ENCODE assay signal across 8 mouse cellular contexts in genomic region chr13:67728106-67728505, GRCm38 (mm10). TPM values are rescaled to one million over a fixed set of nuclear protein-coding genes. Genes with fewer than 3 reads are reported as not detected.
A peak's percentile ranks its signal among the peaks of the same experiment; 100 is the strongest.
DNase-seq lines count a peak whose midpoint lies in the region; ATAC-seq and TF ChIP-seq lines count a peak whose summit lies in the region.

No protein-coding gene starts in this region.

- peaks cover 3% of the 10 kb centered on the region; the same call in 1 of the 2 replicates for H3K79me2 ChIP-seq in heart, adult 2 months (replicated peaks; ENCODE audit: control insufficient read depth, insufficient read depth, low read length)

- no peaks in the 10 kb centered on the region for H3K27me3 ChIP-seq in heart, adult 2 months (ENCODE audit: control insufficient read depth, insufficient read depth, low read length)
- no peaks in the 10 kb centered on the region for H3K27me3 ChIP-seq in forebrain, embryonic 12.5 days
- no peaks in the 10 kb centered on the region for H3K27me3 ChIP-seq in liver, embryonic 13.5 days
- no peaks in the 10 kb centered on the region for H3K27me3 ChIP-seq in thymus, adult 2 months (ENCODE audit: control insufficient read depth, insufficient read depth, low read length)

- TF ChIP-seq EP300 in heart, adult 2 months (IDR thresholded peaks at IDR 0.05; ENCODE audit: insufficient read depth, low read depth, low read length) = no peak

- peak overlapping the region; percentile 67 for H3K4me2 ChIP-seq in forebrain, embryonic 12.5 days
- peak overlapping the region; percentile 54; the same call in 1 of the 2 replicates for H3K4me2 ChIP-seq in liver, embryonic 13.5 days

- intact Hi-C loops in heart, adult 2 months (cut with DNase I) = loop anchor here (5.0 to 10.0 kb wide), 4 partner anchors 84 to 423 kb away; partner anchors contain the start of genes Zfp273, Zfp457, Zfp748 and Zfp874a

- no peak overlapping the region for H3K9ac ChIP-seq in heart, adult 2 months (ENCODE audit: low read depth, low read length)
- H3K9ac ChIP-seq in forebrain, embryonic 12.5 days = no peak overlapping the region
- H3K9ac ChIP-seq in liver, embryonic 13.5 days = no peak overlapping the region

- WGBS in heart, adult 2 months = 60% methylated on average over 1 of the region's 1 CpGs
- 75% methylated on average over 1 of the region's 1 CpGs for WGBS in forebrain, embryonic 12.5 days
- WGBS in liver, embryonic 13.5 days (ENCODE audit: insufficient replicate concordance) = 63% methylated on average over 1 of the region's 1 CpGs
- 77% methylated on average over 1 of the region's 1 CpGs for WGBS in thymus, adult 2 months

- TF ChIP-seq CTCF in heart, adult 2 months (IDR thresholded peaks at IDR 0.05) = no peak
- no peak for TF ChIP-seq CTCF in thymus, adult 2 months (IDR thresholded peaks at IDR 0.05; ENCODE audit: borderline replicate concordance, control insufficient read depth, extremely low read depth, insufficient read depth, low read length, poor library complexity)

- no peaks in the 10 kb centered on the region; the same call in none of the 2 replicates for H3K4me1 ChIP-seq in heart, adult 2 months (ENCODE audit: control insufficient read depth, insufficient read depth, low read length)
- peaks cover 9% of the 10 kb centered on the region for H3K4me1 ChIP-seq in forebrain, embryonic 12.5 days
- peaks cover 3% of the 10 kb centered on the region for H3K4me1 ChIP-seq in liver, embryonic 13.5 days (replicated peaks)
- H3K4me1 ChIP-seq in thymus, adult 2 months (replicated peaks; ENCODE audit: control insufficient read depth, insufficient read depth, low read length) = peaks cover 4% of the 10 kb centered on the region

- TF ChIP-seq POLR2A in heart, adult 2 months (IDR thresholded peaks at IDR 0.05; ENCODE audit: insufficient read depth, low read depth, low read length) = no peak
- no peak for TF ChIP-seq POLR2A in thymus, adult 2 months (IDR thresholded peaks at IDR 0.05; ENCODE audit: control insufficient read depth, extremely low read depth, insufficient read depth, low read length, poor library complexity)

- no peak for DNase-seq in heart, adult 2 months
- DNase-seq in heart, adult 18-20 months = no peak
- DNase-seq in 3T3-L1 (ENCODE audit: low read depth, low spot score) = peak; percentile 59
- no peak for DNase-seq in liver, embryonic 13.5 days
- DNase-seq in urinary bladder, postnatal 14 days (ENCODE audit: low spot score) = no peak
- no peak for DNase-seq in thymus, postnatal 10 days (ENCODE audit: low spot score in 2 of 2)
- no peak for DNase-seq in thymus, adult 2 months

- no peaks in the 10 kb centered on the region for H3K9me3 ChIP-seq in forebrain, embryonic 12.5 days
- 0 out of 2 replicates have a peak, but pooled peaks cover 4% of the 10 kb centered on the region for H3K9me3 ChIP-seq in liver, embryonic 13.5 days (replicated peaks)

- no peak for ATAC-seq in forebrain, embryonic 12.5 days (ENCODE audit: low FRiP score)
- no peak for ATAC-seq in liver, embryonic 13.5 days (ENCODE audit: low read depth)

- H3K36me3 ChIP-seq in heart, adult 2 months (ENCODE audit: control insufficient read depth, insufficient read depth, low read length) = no peaks in the 10 kb centered on the region
- no peaks in the 10 kb centered on the region for H3K36me3 ChIP-seq in forebrain, embryonic 12.5 days (replicated peaks)
- H3K36me3 ChIP-seq in liver, embryonic 13.5 days = no peaks in the 10 kb centered on the region
- no peaks in the 10 kb centered on the region for H3K36me3 ChIP-seq in thymus, adult 2 months (ENCODE audit: control insufficient read depth, insufficient read depth, low read length)

- peak overlapping the region; percentile 69 for H3K4me3 ChIP-seq in heart, adult 2 months
- no peak overlapping the region for H3K4me3 ChIP-seq in forebrain, embryonic 12.5 days (replicated peaks)
- peak overlapping the region; percentile 53; the same call in 1 of the 2 replicates for H3K4me3 ChIP-seq in liver, embryonic 13.5 days (replicated peaks)
- H3K4me3 ChIP-seq in thymus, adult 2 months (ENCODE audit: control insufficient read depth, insufficient read depth, low read length) = no peak overlapping the region

- no peak overlapping the region for H3K27ac ChIP-seq in heart, adult 2 months
- H3K27ac ChIP-seq in forebrain, embryonic 12.5 days = no peak overlapping the region
- H3K27ac ChIP-seq in liver, embryonic 13.5 days = no peak overlapping the region
- no peak overlapping the region for H3K27ac ChIP-seq in thymus, adult 2 months (ENCODE audit: control insufficient read depth, insufficient read depth, low read length)

RNA-seq across cellular contexts. Expression of gene Zfp65, which starts 0.9 kb away (rescaled TPM):
- total RNA-seq in heart, adult 2 months (2021) = 1 to 10 TPM; 5.2 to 6.4 TPM
- 0.59 and 1.1 TPM in 2 replicates for polyA plus RNA-seq in heart, adult 2 months (2012; rRNA removed)
- 1 to 10 TPM; 4.8 to 8.4 TPM for total RNA-seq in heart, adult 18-20 months (2021)
- polyA plus RNA-seq in forebrain, embryonic 12.5 days (2016; fragmentation: Nextera tagmentation; extraction: Ambion mirVana) = 9.3 and 9.6 TPM in 2 replicates
- 1.3 and 2.1 TPM in 2 replicates for polyA plus RNA-seq in liver, embryonic 13.5 days (2015; fragmentation: Nextera tagmentation; extraction: Ambion mirVana)
- polyA plus RNA-seq in thymus, adult 2 months (2012; rRNA removed) = 1.4 TPM in 2 replicates

RNA-seq across cellular contexts. Expression of gene Zfp85, which starts 26.9 kb away (rescaled TPM):
- total RNA-seq in heart, adult 2 months (2021) = 1 to 10 TPM; 1.7 to 3.0 TPM
- polyA plus RNA-seq in heart, adult 2 months (2012; rRNA removed) = 0.66 and 1.4 TPM in 2 replicates
- 1 to 10 TPM; 1.7 to 2.8 TPM for total RNA-seq in heart, adult 18-20 months (2021)
- 5.4 and 5.8 TPM in 2 replicates for polyA plus RNA-seq in forebrain, embryonic 12.5 days (2016; fragmentation: Nextera tagmentation; extraction: Ambion mirVana)
- 1.1 and 1.5 TPM in 2 replicates for polyA plus RNA-seq in liver, embryonic 13.5 days (2015; fragmentation: Nextera tagmentation; extraction: Ambion mirVana)
- polyA plus RNA-seq in thymus, adult 2 months (2012; rRNA removed) = 0.83 and 0.96 TPM in 2 replicates

RNA-seq across cellular contexts. Expression of gene Zfp738, which starts 41.2 kb away (rescaled TPM):
- 1 to 10 TPM; 3.5 to 4.0 TPM for total RNA-seq in heart, adult 2 months (2021)
- polyA plus RNA-seq in heart, adult 2 months (2012; rRNA removed) = 1.7 and 4.0 TPM in 2 replicates
- 1 to 10 TPM; 4.0 to 4.9 TPM for total RNA-seq in heart, adult 18-20 months (2021)
- polyA plus RNA-seq in forebrain, embryonic 12.5 days (2016; fragmentation: Nextera tagmentation; extraction: Ambion mirVana) = 13.5 and 13.8 TPM in 2 replicates
- polyA plus RNA-seq in liver, embryonic 13.5 days (2015; fragmentation: Nextera tagmentation; extraction: Ambion mirVana) = 2.4 and 3.1 TPM in 2 replicates
- 9.9 and 10.4 TPM in 2 replicates for polyA plus RNA-seq in thymus, adult 2 months (2012; rRNA removed)

RNA-seq across cellular contexts. Expression of gene Zfp493, which starts 51.4 kb away (rescaled TPM):
- total RNA-seq in heart, adult 2 months (2021) = 1 to 10 TPM in 1 of 2 experiments, under 1 TPM in 1; 0.84 to 1.1 TPM
- polyA plus RNA-seq in heart, adult 2 months (2012; rRNA removed) = 0.43 and 0.67 TPM in 2 replicates
- 1 to 10 TPM in 1 of 2 experiments, under 1 TPM in 1; 0.93 to 1.3 TPM for total RNA-seq in heart, adult 18-20 months (2021)
- 3.3 TPM in 2 replicates for polyA plus RNA-seq in forebrain, embryonic 12.5 days (2016; fragmentation: Nextera tagmentation; extraction: Ambion mirVana)
- 1.1 and 1.2 TPM in 2 replicates for polyA plus RNA-seq in liver, embryonic 13.5 days (2015; fragmentation: Nextera tagmentation; extraction: Ambion mirVana)
- 0.96 and 1.7 TPM in 2 replicates for polyA plus RNA-seq in thymus, adult 2 months (2012; rRNA removed)

Comparison
In these comparisons a context has a peak if more than half of its experiments do, and no peak if none do; other contexts are left out.
1. H3K4me3 ChIP-seq: peak in heart, adult 2 months (single experiment) and liver, embryonic 13.5 days (single experiment); none in forebrain, embryonic 12.5 days (single experiment) and thymus, adult 2 months (single experiment).